Mouse (Mus musculus): ENCODE measurements at regions not wholly inside any gene's neighbourhood (a gene's known extent, or its start where the extent isn't known, plus 50 kb on each side); places are given as distances from the start of the nearest gene placed in this dataset.

GRCm38 (mm10) chr8:117881414-117881973, 79.8 kb upstream of the Mphosph6 start:
- no peak for DNase-seq

- DNase-seq = no peak
Observed at GRCm38 (mm10) chr8:117880279-117880975, 78.7 kb upstream of the Mphosph6 start.

- DNase-seq = no peak
Observed at GRCm38 (mm10) chr8:117873611-117874010, 71.9 kb upstream of the Mphosph6 start.

- DNase-seq = no peak
Observed at GRCm38 (mm10) chr8:117867138-117867537, 65.4 kb upstream of the Mphosph6 start.

GRCm38 (mm10) chr8:117865014-117865413, 63.3 kb upstream of the Mphosph6 start:
- DNase-seq = no peak

GRCm38 (mm10) chr8:117863837-117864236, 62.1 kb upstream of the Mphosph6 start:
- DNase-seq = peak; percentile 67 to 81

GRCm38 (mm10) chr8:117862318-117862717, 60.6 kb upstream of the Mphosph6 start:
- peak; percentile 18 to 29 for DNase-seq

GRCm38 (mm10) chr8:117859734-117860133, 58.0 kb upstream of the Mphosph6 start:
- DNase-seq = peak in 1 of 2 experiments; percentile 17

GRCm38 (mm10) chr8:117859095-117859494, 57.4 kb upstream of the Mphosph6 start:
- DNase-seq = no peak

GRCm38 (mm10) chr8:117856121-117856520, 54.4 kb upstream of the Mphosph6 start:
- DNase-seq = no peak

- no peak for DNase-seq
Observed at GRCm38 (mm10) chr8:117854942-117855491, 53.3 kb upstream of the Mphosph6 start.

- no peak for DNase-seq
Observed at GRCm38 (mm10) chr8:117854301-117854700, 52.6 kb upstream of the Mphosph6 start.

GRCm38 (mm10) chr8:117853408-117853807, 51.7 kb upstream of the Mphosph6 start:
- no peak for DNase-seq

GRCm38 (mm10) chr8:117852521-117852920, 50.8 kb upstream of the Mphosph6 start:
- DNase-seq = no peak
